Mouse (Mus musculus) heart, adult 9 months (tissue): ENCODE measurements around the gene Napb.
"Not testable (repeated sequence)": the region's sequence is repeated elsewhere in the genome, so short reads cannot be mapped to it uniquely, and the experiment has no call there.

Source experiments
- DNase-seq, 2 experiments: peaks; one replicate each; pipeline ENCODE4 v3.0.0; 2022; ENCODE audit warnings: low spot score in 2 of 2

The Napb gene

DNA sequence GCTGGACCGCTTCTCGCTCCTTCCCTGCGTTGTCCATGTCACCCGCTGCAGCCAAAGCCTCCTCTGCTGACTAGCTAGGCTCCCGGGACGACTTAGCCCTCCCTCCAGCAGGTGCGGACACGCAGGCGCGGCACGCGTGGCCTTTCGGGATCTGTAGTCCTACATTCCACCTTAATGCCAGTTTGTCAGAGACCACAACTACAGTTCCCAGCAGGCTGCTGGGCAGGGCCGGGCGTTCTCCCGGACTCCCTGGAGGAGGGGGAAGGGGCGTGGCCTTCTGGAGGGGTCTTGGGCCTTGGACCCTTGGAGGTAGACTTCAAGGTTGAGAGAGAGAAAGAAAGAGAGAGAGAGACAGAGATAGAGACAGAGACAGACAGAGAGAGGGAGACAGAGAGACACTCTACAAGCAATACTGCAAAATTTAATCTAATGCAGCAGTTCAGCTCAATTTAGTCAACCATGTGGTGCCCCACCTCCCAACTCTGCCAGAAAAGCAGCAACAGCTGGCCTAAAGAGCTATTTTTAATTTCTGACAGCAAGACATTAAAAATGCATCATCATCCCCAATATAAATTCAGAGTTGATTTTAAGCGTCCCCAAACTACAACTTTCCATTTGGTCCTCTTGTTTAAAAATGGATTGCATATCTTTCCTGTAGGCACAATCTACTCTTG lies at the start of gene Napb:
Gene Napb, minus strand, starts transcription at position 141 of the 674 bp plus-strand sequence.
- peak; percentile 94 to 96 for DNase-seq

DNA sequence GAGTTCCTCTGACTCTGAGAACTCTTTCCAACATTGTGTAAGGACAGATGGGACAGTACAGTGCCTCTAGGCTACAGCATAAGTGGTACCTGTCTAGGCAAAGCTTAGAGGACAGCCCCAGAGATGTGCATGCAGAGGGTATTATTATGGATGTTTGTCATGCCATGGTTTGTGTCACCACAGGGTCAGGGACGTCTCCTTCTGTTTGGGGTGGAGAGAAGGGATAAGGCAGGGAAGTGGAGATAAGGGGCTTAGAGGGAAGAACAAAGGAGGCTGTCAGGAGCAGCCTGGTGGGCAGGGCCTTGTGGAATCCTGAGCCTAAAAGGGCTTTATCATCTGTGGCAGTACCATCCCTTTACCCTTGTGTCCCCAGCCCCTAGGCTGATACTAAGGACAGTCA lies 49.4 kb upstream of the Napb start, which contains the start of gene 8030411F24Rik:
Gene 8030411F24Rik, plus strand, starts transcription at position 301 of the 400 bp plus-strand sequence.
- DNase-seq = no peak

DNA sequence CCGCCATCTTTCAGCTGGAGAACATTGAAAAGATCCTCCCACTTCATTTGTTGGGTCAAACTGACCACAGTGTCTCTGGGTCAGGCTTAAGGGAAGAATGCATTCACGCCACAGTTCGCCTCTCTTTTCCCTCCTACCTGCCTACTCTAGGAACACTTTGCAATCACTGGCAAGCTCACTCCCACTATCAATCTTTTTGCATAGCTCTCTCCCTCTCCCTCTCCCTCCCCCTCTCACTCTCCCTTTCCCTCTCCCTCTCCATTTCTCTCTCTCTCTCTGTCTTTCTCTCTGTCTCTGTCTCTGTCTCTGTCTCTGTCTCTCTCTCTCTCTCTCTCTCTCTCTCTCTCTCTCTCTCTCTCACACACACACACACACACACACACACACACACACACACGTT lies 39.1 kb upstream of the Napb start, which contains the start of gene Cst11:
Gene Cst11, minus strand, starts transcription at position 101 of the 400 bp plus-strand sequence.
- not testable (repeated sequence) for DNase-seq

- no peak for DNase-seq
Measured at GRCm38 (mm10) chr2:148763648-148764388, 31.6 kb upstream of the Napb start.

DNA sequence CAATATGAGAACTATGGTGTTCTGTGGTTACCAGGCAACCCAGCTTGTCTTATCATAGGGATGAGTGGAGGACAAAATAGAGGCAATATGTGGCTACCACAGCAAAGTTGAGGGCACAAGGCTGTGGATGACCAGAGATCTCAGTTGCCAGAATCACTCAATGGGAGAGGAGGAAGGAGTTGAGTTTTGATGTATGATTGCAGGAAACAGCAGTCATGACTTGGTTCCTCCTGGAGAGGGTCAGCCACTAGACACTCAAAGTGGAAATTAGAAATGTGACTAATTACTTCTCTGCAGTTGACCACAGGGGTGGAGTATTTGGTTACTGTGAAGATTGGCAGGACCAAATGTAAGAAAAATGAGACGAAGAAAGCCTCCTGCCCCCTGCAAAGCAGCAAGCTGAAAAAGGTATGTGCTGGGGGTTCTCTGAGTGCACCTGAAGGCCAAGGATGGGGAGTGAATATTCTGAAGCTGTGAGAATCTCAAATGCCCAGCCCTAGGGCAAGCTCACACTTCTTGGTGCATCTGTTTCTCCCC lies 22.1 kb upstream of the Napb start:
- no peak for DNase-seq

DNA sequence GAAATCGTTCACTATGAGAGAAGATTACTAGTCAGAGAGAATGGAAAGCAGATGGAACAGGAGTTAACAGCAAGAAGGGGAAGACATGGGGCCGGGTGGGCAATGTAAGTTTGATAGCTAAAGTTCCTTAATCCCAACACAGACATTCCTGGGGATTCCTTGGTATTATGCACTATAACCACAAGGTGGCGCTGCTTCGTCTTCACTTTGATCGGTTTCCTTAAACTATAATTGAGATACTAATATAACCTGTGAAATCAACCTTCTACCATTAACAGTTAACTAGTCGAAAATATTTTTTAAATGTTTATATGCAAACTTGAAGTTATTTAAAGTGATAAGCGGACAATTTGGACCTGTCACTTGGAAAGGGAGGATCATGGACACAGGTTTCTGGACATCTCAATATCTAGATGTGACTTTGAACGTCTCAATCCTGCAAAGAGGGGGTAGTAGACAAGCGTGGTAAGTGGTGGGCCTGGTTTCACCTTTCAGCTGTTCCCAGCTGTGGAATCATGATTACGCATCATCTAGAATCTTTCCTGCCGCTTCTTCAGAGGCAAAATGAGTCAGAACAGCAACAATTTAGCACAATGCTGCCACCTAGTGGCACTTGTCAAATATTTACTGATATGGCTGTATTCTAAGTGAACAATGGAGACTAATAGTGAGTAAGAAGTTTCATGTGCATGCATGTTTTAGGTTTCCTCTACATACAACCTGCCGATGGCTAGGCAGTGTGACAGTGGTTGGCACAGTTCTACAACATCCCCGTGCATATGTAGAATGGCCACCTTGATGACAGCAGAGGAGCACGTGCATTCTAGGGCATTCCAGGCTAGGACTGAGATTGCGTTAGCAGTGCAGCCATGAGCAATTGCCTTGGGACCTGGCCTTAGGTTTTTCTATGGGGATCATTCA lies 19.9 kb upstream of the Napb start:
- DNase-seq = peak; percentile 19 to 76

- DNase-seq = no peak
Measured at GRCm38 (mm10) chr2:148750058-148750457, 17.8 kb upstream of the Napb start, which contains the start of gene Cstl1. TSS of gene Cstl1 (plus strand) at chr2:148750358.

DNA sequence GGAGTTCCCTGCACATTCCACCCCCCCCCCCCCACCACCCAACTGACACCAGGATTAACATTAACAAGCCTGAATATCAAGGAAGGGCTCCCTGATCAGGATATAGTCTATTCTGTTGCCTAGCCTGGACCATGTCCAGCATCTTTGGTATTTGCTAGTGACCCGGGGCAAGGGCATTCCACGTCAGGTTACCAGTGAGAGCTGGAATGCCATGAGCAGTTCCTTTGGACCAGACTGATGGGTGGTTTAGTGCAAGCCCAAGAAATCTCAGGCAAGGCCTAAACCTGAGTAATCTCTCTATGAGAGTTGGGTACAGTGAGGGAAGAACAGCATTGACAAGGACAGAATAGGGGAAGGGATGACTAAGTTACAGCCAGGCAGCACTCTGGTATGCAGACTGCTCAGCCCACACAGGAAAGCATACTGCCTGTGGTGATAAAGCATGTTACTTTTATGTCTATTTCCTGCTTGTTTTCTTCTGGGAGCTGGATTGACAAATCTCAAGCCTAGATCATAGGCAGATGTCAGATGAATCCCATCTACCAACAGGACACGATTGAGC lies 11.7 kb upstream of the Napb start:
- no peak for DNase-seq

- no peak for DNase-seq
Measured at GRCm38 (mm10) chr2:148743001-148743400, 10.7 kb upstream of the Napb start.

- DNase-seq = peak in 1 of 2 experiments; percentile 11
Measured at GRCm38 (mm10) chr2:148731614-148732326, 497 bp downstream of the Napb start.

- DNase-seq = no peak
Measured at GRCm38 (mm10) chr2:148719271-148719995, 12.8 kb downstream of the Napb start.

- no peak for DNase-seq
Measured at GRCm38 (mm10) chr2:148717072-148717471, 15.2 kb downstream of the Napb start.

DNA sequence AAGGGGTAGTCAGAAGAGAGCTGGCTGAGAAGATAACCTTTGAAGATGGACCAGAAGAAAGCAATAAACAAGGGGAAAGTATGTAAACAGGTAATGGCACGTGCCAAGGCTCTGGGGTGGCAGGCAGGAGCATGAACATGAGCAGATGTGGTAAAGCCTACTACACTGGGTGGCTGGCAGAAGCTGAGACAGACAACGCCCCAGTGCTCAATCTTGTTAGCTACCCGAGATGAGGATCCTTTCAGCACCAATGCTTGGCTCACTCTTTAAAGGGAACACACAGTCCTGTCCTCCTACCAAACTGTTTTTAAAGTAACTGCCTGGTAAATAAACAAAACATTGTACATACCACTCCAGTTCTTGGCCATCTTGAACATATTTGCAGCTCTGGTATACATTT lies 19.9 kb downstream of the Napb start:
- DNase-seq = no peak

- no peak for DNase-seq
Measured at GRCm38 (mm10) chr2:148707202-148707530, 25.1 kb downstream of the Napb start.

DNA sequence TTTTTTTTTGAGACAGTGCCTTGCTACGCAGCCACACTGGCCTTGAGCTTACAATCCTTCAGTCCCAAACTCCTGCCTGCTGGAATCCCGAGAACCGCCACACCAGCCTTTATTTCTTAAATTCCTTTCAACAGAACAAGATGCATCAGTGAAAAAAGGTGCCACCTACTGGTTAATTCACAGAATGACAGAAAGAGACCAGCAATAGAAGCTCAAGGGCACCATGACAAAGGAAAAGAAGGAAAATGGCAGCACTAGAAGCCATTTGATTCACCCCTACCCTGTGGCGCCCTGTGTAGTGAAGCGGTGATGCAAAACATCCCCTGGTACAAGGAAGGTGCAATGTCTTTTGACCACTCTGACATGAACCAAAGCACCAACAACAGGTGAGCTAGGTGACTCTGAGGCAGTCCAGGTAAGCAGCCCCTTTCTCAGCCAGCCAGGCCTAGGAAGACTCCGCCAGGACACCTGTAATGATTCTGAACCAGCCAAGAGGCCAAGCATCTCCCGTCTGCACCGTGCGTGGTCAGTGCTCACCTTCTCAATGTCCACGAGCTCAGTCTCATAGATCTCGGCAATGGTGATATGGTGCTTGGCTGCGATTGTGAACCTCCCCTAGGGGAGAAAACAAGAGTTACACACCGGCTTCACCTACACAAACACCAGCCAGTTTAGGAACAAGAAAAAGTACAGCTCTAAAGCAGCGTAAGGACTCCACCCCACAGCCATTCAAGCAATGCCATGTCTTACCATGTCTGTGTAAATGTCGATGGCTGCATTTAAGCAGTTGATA lies 25.7 kb downstream of the Napb start:
- no peak for DNase-seq

GRCm38 (mm10) chr2:148698571-148698970 lies 33.7 kb downstream of the Napb start:
- no peak for DNase-seq

DNA sequence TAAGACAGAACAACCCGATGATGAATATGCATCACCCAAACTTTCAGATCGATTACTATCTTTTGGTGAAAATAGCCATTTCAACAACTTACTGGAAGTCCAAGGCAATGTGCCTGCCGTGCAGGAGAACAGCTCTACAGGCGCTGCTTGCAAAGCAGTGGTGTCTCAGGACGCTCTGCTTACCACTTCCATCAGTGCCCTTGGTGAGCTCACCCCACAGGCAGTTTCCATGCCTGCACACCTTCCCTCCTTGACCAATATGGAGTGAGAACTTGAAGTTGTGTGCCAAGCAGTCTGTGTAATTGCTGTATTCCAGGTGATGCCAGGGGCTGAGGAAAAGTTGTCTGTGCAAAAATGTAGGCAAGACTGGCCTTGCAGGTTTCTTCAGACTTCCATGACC lies 41.5 kb downstream of the Napb start:
- no peak for DNase-seq

GRCm38 (mm10) chr2:148690291-148690690 lies 42.0 kb downstream of the Napb start:
- no peak for DNase-seq

DNA sequence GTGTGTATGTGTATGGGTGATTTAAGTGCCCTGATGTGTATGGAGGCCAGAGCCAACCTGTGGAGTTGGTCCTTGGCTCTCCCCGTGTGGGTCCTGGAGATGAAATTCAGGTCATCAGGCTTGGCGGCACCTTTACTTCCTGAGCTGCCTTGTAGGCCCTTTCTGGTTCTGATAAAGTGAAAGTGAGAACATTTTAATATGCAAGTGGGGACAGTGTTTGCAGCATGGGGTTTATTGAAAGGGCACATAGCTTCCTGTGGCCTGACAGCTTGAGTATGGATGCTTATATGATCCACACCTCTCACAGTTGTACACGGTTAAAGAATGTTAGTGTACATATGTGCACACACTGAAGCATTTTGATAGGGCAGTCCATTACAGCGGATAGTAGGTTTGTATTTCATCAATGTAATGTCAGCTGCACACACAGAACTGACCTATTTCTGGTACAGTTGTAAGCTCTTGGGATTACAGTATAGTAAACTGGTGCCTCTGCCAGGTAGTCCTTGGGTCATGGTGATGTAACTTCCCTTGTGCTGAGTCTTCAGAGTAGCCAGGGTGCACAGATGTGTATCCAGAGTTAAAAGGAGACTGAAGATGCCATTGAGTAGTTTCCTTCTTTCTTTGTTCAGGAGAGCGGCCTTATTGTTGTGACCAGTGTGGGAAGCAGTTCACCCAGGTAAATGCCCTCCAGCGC lies 42.7 kb downstream of the Napb start:
- no peak for DNase-seq
